Mouse (Mus musculus): ENCODE results near the gene C5ar1. TPM values are rescaled to one million over a fixed set of nuclear protein-coding genes. Genes with fewer than 3 reads are reported as not detected.

The C5ar1 gene
- polyA plus RNA-seq, 1 experiment from 2014 or later, result 1.6 TPM

GRCm38 (mm10) chr7:16250687-16251086 is 8.7 kb downstream of the C5ar1 start:
- no peaks in the 10 kb centered on the region for H3K4me1 ChIP-seq (ENCODE audit: control insufficient read depth, insufficient read depth, low read length)
- 91% methylated on average over 5 of the region's 5 CpGs for WGBS
- no peak for DNase-seq
- ATAC-seq (ENCODE audit: low FRiP score, low TSS enrichment), result no peak
- no peaks in the 10 kb centered on the region for H3K27me3 ChIP-seq (ENCODE audit: control insufficient read depth, insufficient read depth, low read length)
- no peaks in the 10 kb centered on the region for H3K36me3 ChIP-seq (ENCODE audit: control insufficient read depth, insufficient read depth, low read length)
- no peak overlapping the region for H3K27ac ChIP-seq (replicated peaks; ENCODE audit: low read depth, low read length)
- H3K9ac ChIP-seq (replicated peaks; ENCODE audit: low read length), result no peak overlapping the region
- no peak overlapping the region for H3K4me3 ChIP-seq (replicated peaks; ENCODE audit: low read depth, low read length)
- H3K4me2 ChIP-seq (ENCODE audit: low read length), result no peak overlapping the region
- no peaks in the 10 kb centered on the region for H3K9me3 ChIP-seq (ENCODE audit: control insufficient read depth, low read length)

- Histone ChIP-seq H3K27ac (replicated peaks; ENCODE audit: low read depth, low read length) (no peak overlapping the region), H3K4me3 (replicated peaks; ENCODE audit: low read depth, low read length) (no peak overlapping the region), H3K9me3 (ENCODE audit: control insufficient read depth, low read length) (no peaks in the 10 kb centered on the region), H3K36me3 (ENCODE audit: control insufficient read depth, insufficient read depth, low read length) (no peaks in the 10 kb centered on the region), H3K27me3 (ENCODE audit: control insufficient read depth, insufficient read depth, low read length) (no peaks in the 10 kb centered on the region), H3K4me1 (ENCODE audit: control insufficient read depth, insufficient read depth, low read length) (no peaks in the 10 kb centered on the region), H3K4me2 (ENCODE audit: low read length) (no peak overlapping the region), H3K9ac (replicated peaks; ENCODE audit: low read length) (no peak overlapping the region)
- ATAC-seq (ENCODE audit: low FRiP score, low TSS enrichment), result no peak
- no peak for DNase-seq
- WGBS, result 55% methylated on average over 2 of the region's 4 CpGs
These were observed 13.4 kb downstream of the C5ar1 start for GRCm38 (mm10) chr7:16245958-16246357.

DNA sequence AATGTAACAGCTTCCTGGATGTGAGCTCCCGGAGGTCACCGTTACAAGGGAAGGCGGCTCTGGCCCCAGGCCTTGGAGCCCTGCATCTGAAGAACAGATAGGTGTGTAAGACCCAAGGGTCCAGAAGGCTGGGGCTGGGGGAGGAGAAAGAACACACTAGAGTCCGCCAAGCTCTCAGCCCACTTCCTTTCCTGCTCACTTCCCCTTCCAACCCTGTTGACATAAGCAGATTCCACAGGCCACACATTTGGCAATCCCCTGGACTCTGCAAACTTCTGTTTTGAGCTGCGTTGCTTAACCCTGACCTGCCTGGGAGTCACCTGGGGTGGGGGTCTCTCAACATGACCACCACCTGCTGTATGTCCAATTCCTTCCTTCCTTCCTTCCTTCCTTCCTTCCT is 15.3 kb downstream of the C5ar1 start, which contains the start of gene C5ar2:
C5ar2 (minus strand) TSS at position 88 of the 400 bp plus-strand sequence.
- WGBS, result 90% methylated on average over 5 of the region's 5 CpGs
- H3K4me2 ChIP-seq (ENCODE audit: low read length), result no peak within 1 kb of the TSS
- H3K9me3 ChIP-seq (ENCODE audit: control insufficient read depth, low read length), result no peaks in the 10 kb centered on the region
- no peaks in the 10 kb centered on the region for H3K36me3 ChIP-seq (ENCODE audit: control insufficient read depth, insufficient read depth, low read length)
- H3K4me1 ChIP-seq (ENCODE audit: control insufficient read depth, insufficient read depth, low read length), result no peaks in the 10 kb centered on the region
- no peak for ATAC-seq (ENCODE audit: low FRiP score, low TSS enrichment)
- no peak within 1 kb of the TSS for H3K27ac ChIP-seq (replicated peaks; ENCODE audit: low read depth, low read length)
- DNase-seq, result no peak
- H3K4me3 ChIP-seq (replicated peaks; ENCODE audit: low read depth, low read length), result no peak within 1 kb of the TSS
- no peaks in the 10 kb centered on the region for H3K27me3 ChIP-seq (ENCODE audit: control insufficient read depth, insufficient read depth, low read length)
- H3K9ac ChIP-seq (replicated peaks; ENCODE audit: low read length), result no peak within 1 kb of the TSS

DNA sequence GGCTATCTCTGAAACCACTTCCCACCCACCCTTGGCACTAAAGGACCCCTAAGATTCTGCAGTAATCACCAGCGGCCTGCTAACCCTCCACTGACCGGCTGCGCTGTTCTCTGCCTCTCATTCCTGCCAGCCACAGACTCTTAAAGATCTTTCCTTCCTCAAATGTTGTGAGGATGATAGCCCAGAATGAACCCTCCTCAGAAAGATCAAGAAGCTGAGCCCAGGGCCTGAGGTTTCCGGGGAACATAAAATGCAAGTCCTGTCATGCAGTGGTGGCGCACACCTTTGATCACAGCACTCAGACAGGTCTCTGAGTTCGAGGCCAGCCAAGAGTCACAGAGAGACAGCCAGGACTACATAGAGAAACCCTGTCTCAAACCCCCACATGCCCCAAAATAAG is 17.1 kb downstream of the C5ar1 start:
- Histone ChIP-seq H3K9me3 (ENCODE audit: control insufficient read depth, low read length) (no peaks in the 10 kb centered on the region), H3K27me3 (ENCODE audit: control insufficient read depth, insufficient read depth, low read length) (no peaks in the 10 kb centered on the region), H3K9ac (replicated peaks; ENCODE audit: low read length) (no peak overlapping the region), H3K4me1 (ENCODE audit: control insufficient read depth, insufficient read depth, low read length) (no peaks in the 10 kb centered on the region), H3K4me3 (replicated peaks; ENCODE audit: low read depth, low read length) (no peak overlapping the region), H3K36me3 (ENCODE audit: control insufficient read depth, insufficient read depth, low read length) (no peaks in the 10 kb centered on the region), H3K27ac (replicated peaks; ENCODE audit: low read depth, low read length) (no peak overlapping the region), H3K4me2 (ENCODE audit: low read length) (no peak overlapping the region)
- ATAC-seq (ENCODE audit: low FRiP score, low TSS enrichment), result no peak
- DNase-seq, result no peak
- 92% methylated on average over 6 of the region's 6 CpGs for whole genome bisulfite sequencing

DNA sequence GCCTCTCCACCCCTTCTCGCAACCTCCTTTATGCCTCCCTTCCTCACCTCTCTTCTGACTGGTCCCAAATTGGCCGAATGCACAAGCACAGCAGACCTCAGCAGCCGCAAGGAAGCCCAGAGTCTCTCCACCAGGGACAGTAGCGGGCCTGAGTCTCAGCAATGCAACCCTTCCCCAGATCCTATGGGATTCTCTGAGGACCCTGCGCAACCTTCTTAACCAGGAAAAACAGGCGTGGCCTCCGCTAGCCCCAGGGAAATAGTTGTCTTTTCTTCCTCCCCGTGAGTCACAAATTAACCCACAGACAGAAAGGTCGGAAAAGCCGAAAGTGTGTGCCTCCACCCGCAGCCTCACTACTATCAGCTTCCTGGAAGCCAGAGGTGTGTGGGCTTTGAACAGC is 17.6 kb downstream of the C5ar1 start:
- ATAC-seq (ENCODE audit: low FRiP score, low TSS enrichment), result no peak

DNA sequence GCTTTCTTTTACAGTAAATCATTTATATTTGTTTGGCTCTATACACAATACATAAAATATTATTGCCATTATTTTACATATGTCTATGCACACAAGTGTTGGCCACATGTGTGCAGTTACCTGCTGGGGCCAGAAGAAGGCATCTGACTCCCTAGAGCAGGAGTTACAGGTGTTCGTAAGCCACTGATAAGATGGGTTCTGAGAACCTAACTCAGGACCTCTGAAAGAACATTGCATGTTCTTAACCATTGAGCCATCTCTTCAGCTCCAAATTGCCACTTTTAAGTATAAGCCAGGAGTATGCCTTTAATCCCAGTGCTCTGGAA is 18.4 kb downstream of the C5ar1 start:
- ATAC-seq (ENCODE audit: low FRiP score, low TSS enrichment), result no peak
- no peak overlapping the region for H3K4me3 ChIP-seq (replicated peaks; ENCODE audit: low read depth, low read length)

More for the DNA sequence above, 17.6 kb downstream of the C5ar1 start:
- H3K4me3 ChIP-seq (replicated peaks; ENCODE audit: low read depth, low read length), result no peak overlapping the region
- no peaks in the 10 kb centered on the region for H3K9me3 ChIP-seq (ENCODE audit: control insufficient read depth, low read length)
- no peak overlapping the region for H3K27ac ChIP-seq (replicated peaks; ENCODE audit: low read depth, low read length)
- WGBS, result 67% methylated on average over 11 of the region's 11 CpGs
- no peaks in the 10 kb centered on the region for H3K27me3 ChIP-seq (ENCODE audit: control insufficient read depth, insufficient read depth, low read length)
- no peaks in the 10 kb centered on the region for H3K36me3 ChIP-seq (ENCODE audit: control insufficient read depth, insufficient read depth, low read length)
- no peak overlapping the region for H3K4me2 ChIP-seq (ENCODE audit: low read length)
- no peaks in the 10 kb centered on the region for H3K4me1 ChIP-seq (ENCODE audit: control insufficient read depth, insufficient read depth, low read length)
- DNase-seq, result no peak
- H3K9ac ChIP-seq (replicated peaks; ENCODE audit: low read length), result no peak overlapping the region

GRCm38 (mm10) chr7:16240281-16240977 is 18.9 kb downstream of the C5ar1 start:
- Histone ChIP-seq H3K27me3 (ENCODE audit: control insufficient read depth, insufficient read depth, low read length) (no peaks in the 10 kb centered on the region), H3K36me3 (ENCODE audit: control insufficient read depth, insufficient read depth, low read length) (no peaks in the 10 kb centered on the region), H3K4me2 (ENCODE audit: low read length) (no peak overlapping the region), H3K27ac (replicated peaks; ENCODE audit: low read depth, low read length) (no peak overlapping the region), H3K4me3 (replicated peaks; ENCODE audit: low read depth, low read length) (no peak overlapping the region), H3K4me1 (ENCODE audit: control insufficient read depth, insufficient read depth, low read length) (no peaks in the 10 kb centered on the region), H3K9ac (replicated peaks; ENCODE audit: low read length) (no peak overlapping the region), H3K9me3 (ENCODE audit: control insufficient read depth, low read length) (no peaks in the 10 kb centered on the region)
- 77% methylated on average over 7 of the region's 7 CpGs for WGBS
- no peak for DNase-seq
- no peak for ATAC-seq (ENCODE audit: low FRiP score, low TSS enrichment)

More for the DNA sequence above, 18.4 kb downstream of the C5ar1 start:
- DNase-seq, result no peak
- no peak overlapping the region for H3K4me2 ChIP-seq (ENCODE audit: low read length)
- H3K4me1 ChIP-seq (ENCODE audit: control insufficient read depth, insufficient read depth, low read length), result no peaks in the 10 kb centered on the region
- no peaks in the 10 kb centered on the region for H3K27me3 ChIP-seq (ENCODE audit: control insufficient read depth, insufficient read depth, low read length)
- H3K9ac ChIP-seq (replicated peaks; ENCODE audit: low read length), result no peak overlapping the region
- H3K36me3 ChIP-seq (ENCODE audit: control insufficient read depth, insufficient read depth, low read length), result no peaks in the 10 kb centered on the region
- no peak overlapping the region for H3K27ac ChIP-seq (replicated peaks; ENCODE audit: low read depth, low read length)
- no peaks in the 10 kb centered on the region for H3K9me3 ChIP-seq (ENCODE audit: control insufficient read depth, low read length)
- 100% methylated on average over 1 of the region's 1 CpGs for WGBS

- no peaks in the 10 kb centered on the region for H3K36me3 ChIP-seq (ENCODE audit: control insufficient read depth, insufficient read depth, low read length)
- no peak for ATAC-seq (ENCODE audit: low FRiP score, low TSS enrichment)
- DNase-seq, result no peak
- H3K4me3 ChIP-seq (replicated peaks; ENCODE audit: low read depth, low read length), result no peak overlapping the region
- H3K9me3 ChIP-seq (ENCODE audit: control insufficient read depth, low read length), result no peaks in the 10 kb centered on the region
- no peak overlapping the region for H3K4me2 ChIP-seq (ENCODE audit: low read length)
- H3K27ac ChIP-seq (replicated peaks; ENCODE audit: low read depth, low read length), result no peak overlapping the region
- H3K9ac ChIP-seq (replicated peaks; ENCODE audit: low read length), result no peak overlapping the region
- no peaks in the 10 kb centered on the region for H3K27me3 ChIP-seq (ENCODE audit: control insufficient read depth, insufficient read depth, low read length)
- no peaks in the 10 kb centered on the region for H3K4me1 ChIP-seq (ENCODE audit: control insufficient read depth, insufficient read depth, low read length)
- 65% methylated on average over 9 of the region's 9 CpGs for WGBS
These were observed 19.8 kb downstream of the C5ar1 start for GRCm38 (mm10) chr7:16239554-16239997.

DNA sequence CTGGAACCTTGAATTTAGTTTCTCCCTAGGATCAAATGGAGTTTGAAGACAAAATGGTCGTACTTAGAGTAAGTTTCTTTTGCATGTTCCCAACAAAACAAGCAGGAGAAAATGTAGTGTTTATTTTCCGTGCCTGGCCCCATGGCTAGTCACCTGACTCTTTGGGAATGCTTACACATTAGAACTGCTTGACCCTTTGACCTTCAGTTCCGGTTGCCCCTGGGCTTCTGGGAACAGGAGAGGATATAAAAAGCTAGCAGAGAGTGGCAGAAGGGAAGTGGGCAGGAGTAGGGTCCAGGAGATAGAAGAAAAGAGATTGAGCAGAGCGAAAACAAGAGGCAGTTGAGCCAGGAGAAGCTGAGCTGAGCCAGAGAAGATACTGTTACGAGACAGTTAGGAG is 29.5 kb downstream of the C5ar1 start:
- Histone ChIP-seq H3K4me2 (ENCODE audit: low read length) (no peak overlapping the region), H3K4me3 (replicated peaks; ENCODE audit: low read depth, low read length) (no peak overlapping the region), H3K9ac (replicated peaks; ENCODE audit: low read length) (no peak overlapping the region), H3K36me3 (ENCODE audit: control insufficient read depth, insufficient read depth, low read length) (no peaks in the 10 kb centered on the region), H3K27me3 (ENCODE audit: control insufficient read depth, insufficient read depth, low read length) (no peaks in the 10 kb centered on the region), H3K27ac (replicated peaks; ENCODE audit: low read depth, low read length) (no peak overlapping the region), H3K9me3 (ENCODE audit: control insufficient read depth, low read length) (0 out of 2 replicates have a peak, but pooled peaks cover 3% of the 10 kb centered on the region), H3K4me1 (ENCODE audit: control insufficient read depth, insufficient read depth, low read length) (no peaks in the 10 kb centered on the region)
- 66% methylated on average over 5 of the region's 5 CpGs for WGBS
- DNase-seq (no peak), ATAC-seq (ENCODE audit: low FRiP score, low TSS enrichment) (no peak)

Data from midbrain, embryonic 14.5 days (tissue).